Mouse (Mus musculus) liver, embryonic 14.5 days (tissue): ENCODE results near the gene Nadk.

ENCODE experiments used
- CTCF ChIP-seq: IDR thresholded peaks from 2 replicates; pipeline ENCODE4 v1.5.1; 2016; ENCODE audit warnings: antibody characterized with exemption, low read depth, control low read depth
- EP300 ChIP-seq: IDR thresholded peaks from 2 replicates; pipeline ENCODE4 v1.6.1; 2016; ENCODE audit warnings: antibody characterized with exemption, low read depth

DNA sequence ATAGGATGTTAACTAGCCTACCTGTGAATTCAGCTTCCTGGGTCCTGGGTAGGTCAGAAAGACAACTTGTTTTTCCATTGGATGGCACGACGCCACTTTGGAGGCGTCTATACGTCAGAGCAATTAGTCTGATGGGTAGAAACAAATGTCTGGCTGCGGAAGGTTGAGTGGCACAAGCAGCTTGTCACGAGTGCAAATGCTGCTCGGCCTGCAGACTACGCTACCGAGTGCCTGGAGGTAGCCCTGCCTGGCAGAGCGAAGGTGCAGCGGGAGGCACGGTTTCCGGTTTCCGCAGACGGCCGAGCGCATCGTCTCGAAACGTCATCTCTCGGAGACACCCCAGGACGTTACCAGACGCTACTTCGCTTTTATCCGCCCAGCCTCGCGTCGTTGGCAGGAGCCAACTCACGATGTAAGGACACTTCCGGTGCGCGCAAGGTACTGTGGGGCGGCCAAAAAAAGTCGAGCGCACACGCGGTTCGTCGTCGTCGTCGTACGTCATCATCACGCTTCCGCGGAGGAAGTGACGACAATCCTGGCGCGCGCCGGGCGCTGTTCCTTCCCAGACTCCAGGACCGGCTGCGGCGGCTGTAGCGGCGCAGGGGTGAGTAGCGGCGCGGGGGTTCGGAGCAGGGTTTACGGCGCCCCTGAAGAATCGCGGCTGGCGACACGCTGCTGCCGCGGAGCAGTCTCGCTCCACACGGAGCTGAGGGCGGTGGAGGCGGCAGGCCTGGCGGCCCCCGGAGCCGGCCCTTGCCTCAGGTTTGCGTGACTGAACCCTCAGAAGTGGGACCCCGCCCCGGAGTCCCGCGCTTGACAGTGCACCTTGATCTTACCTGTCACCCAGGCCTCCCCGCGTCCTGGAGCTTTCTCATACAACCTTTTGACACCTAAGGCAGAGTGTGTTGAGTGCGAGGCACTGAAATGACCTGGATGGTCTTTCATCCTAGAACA lies 62.4 kb downstream of the Nadk start, which contains the start of gene Cdk11b:
- TF ChIP-seq CTCF (no peak), EP300 (no peak)
